Mouse (Mus musculus): Measurements from ENCODE around the gene Gm37240.

The Gm37240 gene

GRCm38 (mm10) chr3:84471146-84471545 lies 1416.2 kb downstream of the Gm37240 start:
- peak; percentile 67 for DNase-seq (ENCODE audit: low spot score)

- no peak for DNase-seq (ENCODE audit: low spot score)
These were observed 1419.2 kb downstream of the Gm37240 start for GRCm38 (mm10) chr3:84468111-84468453.

GRCm38 (mm10) chr3:84467419-84468110 lies 1419.8 kb downstream of the Gm37240 start:
- no peak for DNase-seq (ENCODE audit: low spot score)

GRCm38 (mm10) chr3:84465822-84466500 lies 1421.4 kb downstream of the Gm37240 start:
- DNase-seq (ENCODE audit: low spot score): no peak

GRCm38 (mm10) chr3:84461687-84462086 lies 1425.6 kb downstream of the Gm37240 start:
- DNase-seq (ENCODE audit: low spot score): no peak

- peak; percentile 47 for DNase-seq (ENCODE audit: low spot score)
These were observed 1426.4 kb downstream of the Gm37240 start for GRCm38 (mm10) chr3:84460952-84461351.

- DNase-seq (ENCODE audit: low spot score): no peak
These were observed 1426.8 kb downstream of the Gm37240 start for GRCm38 (mm10) chr3:84460499-84460898.

GRCm38 (mm10) chr3:84455733-84456417 lies 1431.4 kb downstream of the Gm37240 start:
- DNase-seq (ENCODE audit: low spot score): peak; percentile 63

- DNase-seq (ENCODE audit: low spot score): no peak
These were observed 1436.7 kb downstream of the Gm37240 start for GRCm38 (mm10) chr3:84450651-84451050.

GRCm38 (mm10) chr3:84449015-84449414 lies 1438.3 kb downstream of the Gm37240 start:
- no peak for DNase-seq (ENCODE audit: low spot score)

- DNase-seq (ENCODE audit: low spot score): no peak
These were observed 1439.5 kb downstream of the Gm37240 start for GRCm38 (mm10) chr3:84447803-84448202.
